Mouse (Mus musculus) mouse trophoblast stem cell (cell line): ENCODE results near the gene Baiap2.

Experiments used
- in situ Hi-C, 2 experiments: fragments of 300-500 bp; cut with MseI, MboI; formaldehyde crosslinking; loops; 2 replicates in 1 of 2; 3 replicates in 1 of 2; pipeline ENCODE4 v1.15.1; 2025

The Baiap2 gene

DNA sequence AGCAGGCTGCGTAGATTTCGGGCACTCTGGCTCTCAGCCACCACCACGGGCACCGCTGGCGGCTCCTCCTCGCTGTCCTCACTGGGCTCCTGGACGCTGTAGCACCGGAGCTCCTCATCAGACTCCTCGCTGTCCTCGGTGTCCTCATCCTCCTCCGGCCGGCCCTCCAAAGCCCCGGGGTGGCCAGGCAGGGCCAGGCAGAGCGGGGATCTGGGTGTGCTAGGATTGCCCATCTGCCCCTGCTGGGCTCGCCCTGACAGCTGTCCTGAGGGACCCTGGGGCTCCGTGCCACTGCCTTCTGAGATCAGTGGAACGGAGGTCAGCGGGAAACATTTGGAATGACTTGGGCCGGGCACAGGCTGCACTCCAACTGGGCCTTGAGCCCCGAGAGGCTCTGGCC, 67.4 kb downstream of the Baiap2 start:
- in situ Hi-C loops: no loop called here

DNA sequence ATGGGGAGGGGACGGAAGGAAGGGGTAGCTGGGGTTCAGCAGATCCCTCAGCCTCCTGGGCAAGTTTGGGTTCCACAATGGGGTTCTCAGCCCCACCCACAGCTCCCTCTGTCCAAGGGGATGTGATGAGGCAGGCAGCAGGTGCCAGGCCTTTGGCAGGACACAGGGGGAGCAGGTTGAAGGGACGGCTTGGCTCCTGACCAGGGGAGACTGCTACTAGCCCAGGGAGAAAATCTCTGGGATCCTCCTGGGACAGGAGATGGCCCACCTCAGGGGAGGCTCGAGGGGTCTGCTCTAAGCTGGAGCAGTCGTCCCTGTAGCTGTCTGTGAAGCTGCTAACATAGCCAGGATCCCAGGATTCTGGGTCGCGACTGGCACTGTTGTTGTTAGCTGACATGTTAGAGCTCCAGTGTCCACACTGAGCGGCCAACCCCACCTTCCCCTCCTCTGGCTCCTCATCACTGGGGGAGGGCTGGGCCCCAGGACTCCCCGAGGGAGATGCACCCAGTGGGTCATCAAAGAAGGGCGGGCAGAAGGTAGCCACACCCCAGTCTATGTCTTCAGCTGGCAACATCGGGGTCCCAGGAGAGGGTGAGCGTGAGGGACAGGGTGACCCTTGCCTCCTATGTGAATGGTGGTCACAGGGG, 68.7 kb downstream of the Baiap2 start:
- in situ Hi-C loops: no loop called here

- in situ Hi-C loops: no loop called here
Measured at GRCm38 (mm10) chr11:120011761-120012560, 69.4 kb downstream of the Baiap2 start.

- in situ Hi-C loops: no loop called here
Measured at GRCm38 (mm10) chr11:120012702-120013101, 70.1 kb downstream of the Baiap2 start.

DNA sequence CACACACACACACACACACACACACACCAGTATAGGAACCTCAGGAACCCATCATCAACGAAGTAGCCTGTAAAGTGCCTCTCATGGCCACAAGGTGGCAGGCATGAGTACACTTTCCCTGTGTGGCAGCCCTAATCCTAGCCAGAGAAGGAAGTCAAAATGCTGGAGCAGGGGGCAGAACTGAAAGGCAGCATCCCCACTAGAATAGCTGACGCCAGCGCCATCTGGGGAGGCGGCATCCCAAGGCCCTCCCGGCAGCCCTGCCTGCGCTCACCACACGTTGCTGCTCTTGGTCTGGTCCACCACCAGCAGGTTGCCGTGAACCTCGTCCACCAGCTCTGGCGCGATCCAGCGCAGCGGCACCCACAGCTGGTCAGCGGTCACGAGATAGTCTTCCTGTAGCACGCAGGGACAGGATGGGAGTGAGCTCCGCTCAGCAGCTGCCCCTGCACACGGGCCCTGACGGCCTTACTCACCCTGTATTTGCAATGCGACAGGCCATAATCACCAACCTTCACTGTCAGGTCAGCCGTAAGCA, 70.7 kb downstream of the Baiap2 start:
- in situ Hi-C loops: no loop called here

DNA sequence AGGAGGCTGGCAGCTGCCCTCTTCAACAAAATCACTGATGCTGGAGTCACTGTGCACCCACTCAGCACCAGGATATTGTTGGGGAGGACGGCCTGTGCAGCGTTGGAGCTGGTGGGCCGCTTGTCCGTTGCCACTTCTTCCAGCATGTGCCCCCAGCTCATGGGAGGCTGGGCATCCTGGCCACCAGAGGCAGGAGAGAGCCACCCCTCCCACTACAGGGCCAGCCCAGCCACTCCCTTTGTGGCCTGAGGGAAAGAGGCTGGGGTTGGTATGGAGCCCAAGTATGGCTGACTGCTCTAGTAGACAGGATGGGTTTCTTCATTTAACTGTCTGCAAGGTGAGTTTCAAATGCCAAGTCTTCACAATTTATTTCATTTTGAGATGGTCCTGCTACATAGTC, 72.2 kb downstream of the Baiap2 start:
- in situ Hi-C loops: no loop called here

DNA sequence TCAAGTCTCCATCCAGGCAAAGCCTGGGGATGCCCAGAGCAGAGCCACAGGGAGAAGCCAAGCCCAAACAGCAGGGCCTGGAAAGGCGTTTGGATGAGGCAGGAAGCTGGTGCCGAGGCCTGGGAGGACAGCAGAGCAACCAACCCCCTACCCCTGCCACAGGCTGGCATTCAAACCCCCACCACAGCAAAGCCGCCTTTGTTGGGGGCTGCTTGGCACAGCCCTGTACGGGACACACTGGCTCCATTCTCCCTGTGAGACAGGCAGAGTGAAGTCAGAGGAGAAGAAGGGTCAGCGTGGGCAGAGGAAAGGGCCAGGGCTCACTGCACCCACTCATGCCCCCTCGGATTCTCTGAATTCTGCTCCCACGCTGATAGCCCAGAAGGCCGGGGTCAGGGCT, 74.4 kb downstream of the Baiap2 start:
- in situ Hi-C loops: no loop called here

GRCm38 (mm10) chr11:120019542-120020440, 77.2 kb downstream of the Baiap2 start:
- in situ Hi-C loops: no loop called here

DNA sequence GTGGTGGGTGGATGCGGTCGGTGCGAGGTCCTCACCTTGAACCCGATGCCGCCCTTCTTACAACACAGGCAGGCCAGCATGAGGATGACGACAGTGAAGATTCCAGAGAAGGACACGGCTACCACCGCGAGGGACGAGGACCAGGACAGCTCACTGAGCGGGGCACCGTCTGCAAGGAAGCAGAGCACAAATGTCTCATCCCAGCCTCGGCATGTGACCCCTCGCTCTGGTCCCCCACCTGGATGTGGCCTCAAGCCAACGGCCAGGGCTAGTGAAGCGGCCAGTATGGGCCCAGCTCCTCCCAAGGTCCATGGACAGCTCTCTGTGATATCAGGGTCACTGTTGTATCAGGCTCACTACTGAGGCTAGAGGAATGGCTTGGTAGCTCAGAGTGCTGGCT, 78.8 kb downstream of the Baiap2 start:
- in situ Hi-C loops: no loop called here

DNA sequence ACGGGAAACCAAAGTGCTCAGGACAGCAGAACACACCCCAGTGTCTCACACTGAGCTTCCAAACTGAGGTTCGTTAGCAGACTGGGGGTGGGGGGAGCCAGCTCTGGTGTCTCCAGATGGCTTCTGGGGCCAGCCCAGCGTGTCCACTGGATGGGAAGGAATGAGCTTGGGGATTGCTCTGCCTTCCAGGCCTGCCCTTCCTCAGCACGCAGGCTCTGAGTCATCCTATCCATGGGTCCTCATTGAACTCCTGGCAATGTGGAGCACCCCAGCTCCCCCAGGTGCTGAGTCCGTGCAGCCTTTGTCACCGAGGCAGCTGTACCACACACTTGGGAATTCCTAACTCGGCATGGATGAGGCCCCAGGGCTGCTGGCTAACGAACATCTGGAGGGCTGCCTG, 79.7 kb downstream of the Baiap2 start:
- in situ Hi-C loops: no loop called here

GRCm38 (mm10) chr11:120022841-120023240, 80.3 kb downstream of the Baiap2 start:
- in situ Hi-C loops: no loop called here

DNA sequence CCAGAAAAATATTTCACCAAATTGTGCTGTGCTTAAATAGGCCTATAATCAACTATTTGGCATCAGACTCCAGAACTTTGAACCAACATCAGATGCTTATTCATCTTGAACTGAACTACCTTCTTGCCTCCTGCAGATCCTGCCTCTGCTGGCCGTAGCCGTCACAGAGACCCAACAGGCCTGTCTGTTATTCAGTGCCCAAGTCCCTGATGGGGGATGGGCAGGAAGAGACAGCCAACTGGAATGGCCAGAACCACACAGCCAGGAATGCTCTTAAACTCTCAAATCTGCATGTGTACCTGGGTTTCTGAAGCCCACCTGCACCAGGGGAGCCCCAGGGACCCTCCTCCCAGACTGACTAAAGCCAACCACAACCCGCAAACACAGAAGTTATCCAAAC, 84.4 kb downstream of the Baiap2 start:
- in situ Hi-C loops: no loop called here

DNA sequence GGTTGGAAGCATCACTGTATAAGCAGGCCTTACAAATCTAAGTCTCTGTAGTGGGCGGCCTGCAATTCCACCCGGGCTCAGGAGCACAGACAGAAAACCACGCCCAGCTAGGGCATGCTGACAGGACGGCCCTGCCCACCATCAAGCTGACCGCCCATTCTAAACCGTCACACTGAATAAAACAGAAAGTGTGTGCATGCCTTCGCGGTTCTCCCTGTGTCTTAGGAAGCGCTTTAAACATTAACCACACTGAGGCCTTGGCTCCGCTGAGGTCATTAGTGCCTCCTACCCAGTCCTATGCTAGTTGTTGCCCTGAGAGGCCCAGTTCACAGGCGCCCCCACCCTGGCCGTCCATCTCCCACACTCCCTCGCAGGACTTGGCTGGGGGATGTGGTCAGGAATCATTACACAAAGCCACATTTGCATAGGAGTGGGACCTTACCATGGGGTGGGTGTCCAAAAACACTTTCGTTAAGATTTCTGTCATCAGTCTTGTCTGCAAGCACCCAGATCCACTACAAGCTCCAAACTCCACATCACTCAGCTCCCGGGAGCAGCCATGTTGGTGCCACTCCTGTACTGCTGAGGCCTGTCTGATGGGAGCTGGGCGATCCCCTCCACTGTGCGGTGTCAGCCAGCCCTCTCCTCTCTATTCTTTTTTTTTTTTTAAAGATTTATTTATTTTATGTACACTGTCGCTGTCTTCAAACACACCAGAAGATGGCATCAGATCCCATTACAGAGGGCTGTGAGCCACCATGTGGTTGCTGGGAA, 85.9 kb downstream of the Baiap2 start:
- in situ Hi-C loops: no loop called here

- in situ Hi-C loops: no loop called here
Measured at GRCm38 (mm10) chr11:120029431-120030144, 87.0 kb downstream of the Baiap2 start.

DNA sequence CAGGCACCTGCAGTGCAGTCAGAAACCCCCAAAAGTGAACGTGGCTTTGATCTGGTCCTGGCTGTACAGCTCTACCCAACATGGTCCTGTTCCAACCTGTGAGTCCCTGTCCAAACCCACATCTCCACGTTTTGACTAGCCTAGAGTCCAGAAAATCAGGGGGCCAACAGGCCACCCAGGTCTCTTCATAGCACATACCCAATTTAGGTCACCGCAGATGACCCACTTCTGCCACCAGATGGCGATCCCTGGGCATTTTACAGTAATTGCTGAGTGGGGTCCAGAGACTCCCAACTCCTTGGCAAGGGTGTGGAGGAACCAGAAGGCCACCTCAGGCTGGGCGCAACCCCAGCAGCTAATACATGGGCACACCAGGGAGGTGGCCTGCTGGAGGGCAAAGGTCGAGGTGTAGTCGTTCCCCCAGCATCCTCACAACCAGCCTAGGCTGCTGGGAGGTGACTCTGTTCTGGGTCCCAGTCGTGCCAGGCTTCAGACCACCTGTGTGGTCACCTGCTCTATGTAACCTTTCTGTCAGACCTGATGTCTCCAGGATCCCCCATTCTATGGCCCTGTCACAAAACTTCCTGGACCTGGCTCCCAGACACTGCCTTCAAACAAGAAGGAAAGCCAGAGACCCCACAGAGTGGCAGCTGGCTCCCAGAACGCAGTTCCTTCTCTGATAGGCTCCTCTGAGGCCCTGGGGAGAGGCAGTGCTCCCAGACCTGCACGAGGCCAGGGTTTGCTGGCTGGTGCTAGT, 87.8 kb downstream of the Baiap2 start:
- in situ Hi-C loops: no loop called here

- in situ Hi-C loops: no loop called here
Measured at GRCm38 (mm10) chr11:120032052-120032451, 89.5 kb downstream of the Baiap2 start.

DNA sequence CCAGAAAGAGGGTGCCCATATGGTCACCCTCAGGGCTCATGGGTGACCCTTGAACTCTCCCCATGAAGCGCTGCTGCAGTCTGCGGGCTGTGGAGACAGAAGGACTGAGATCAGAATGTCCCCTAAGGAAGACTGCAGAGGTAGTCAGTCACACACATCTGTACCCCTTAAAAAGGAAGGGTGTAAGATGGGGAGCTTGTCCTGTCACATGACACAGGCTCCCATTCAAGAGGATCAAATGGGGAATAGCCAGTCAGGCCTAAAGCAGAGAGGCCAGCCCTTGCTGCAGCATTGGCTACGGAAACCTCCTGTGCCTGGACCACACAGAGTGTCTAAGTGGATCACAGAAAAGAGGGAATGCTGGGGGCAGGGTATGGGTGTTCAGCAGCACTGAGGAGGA, 90.9 kb downstream of the Baiap2 start:
- in situ Hi-C loops: no loop called here

- in situ Hi-C loops: no loop called here
Measured at GRCm38 (mm10) chr11:120034306-120034705, 91.7 kb downstream of the Baiap2 start.

DNA sequence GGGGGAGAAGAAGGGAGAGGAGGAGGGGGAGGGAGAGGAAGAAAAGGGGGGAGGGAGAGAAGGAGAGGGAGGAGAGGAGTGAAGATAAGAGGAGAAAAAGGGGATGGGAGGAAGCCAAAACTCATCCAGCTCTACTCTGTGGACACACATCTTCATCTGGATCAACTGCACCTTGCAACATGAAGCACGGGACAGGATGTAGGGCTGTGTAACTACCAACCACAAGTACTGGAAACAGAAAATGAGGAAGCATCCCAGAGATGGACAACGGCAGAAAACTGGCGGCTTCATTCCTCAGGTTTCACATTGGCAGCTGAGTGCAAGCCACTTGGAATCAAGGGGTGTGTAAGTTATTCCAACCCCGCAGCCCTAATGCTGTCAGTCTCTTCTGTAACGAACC, 92.2 kb downstream of the Baiap2 start:
- in situ Hi-C loops: no loop called here

GRCm38 (mm10) chr11:120039581-120039980, 97.0 kb downstream of the Baiap2 start:
- in situ Hi-C loops: no loop called here
